Mouse (Mus musculus) CD4-positive, CD25-positive, alpha-beta regulatory T cell, adult 2 months (primary cell): Measurements from ENCODE around the gene C130032M10Rik.
A peak's percentile ranks its signal among the peaks of the same experiment; 100 is the strongest.
"Not testable (repeated sequence)": the region's sequence is repeated elsewhere in the genome, so short reads cannot be mapped to it uniquely, and the experiment has no call there.

Experiments
- DNase-seq: peaks from one replicate; pipeline ENCODE4 v3.0.0-alpha.2; 2012; ENCODE audit warnings: low read depth, low spot score

Gene C130032M10Rik

DNA sequence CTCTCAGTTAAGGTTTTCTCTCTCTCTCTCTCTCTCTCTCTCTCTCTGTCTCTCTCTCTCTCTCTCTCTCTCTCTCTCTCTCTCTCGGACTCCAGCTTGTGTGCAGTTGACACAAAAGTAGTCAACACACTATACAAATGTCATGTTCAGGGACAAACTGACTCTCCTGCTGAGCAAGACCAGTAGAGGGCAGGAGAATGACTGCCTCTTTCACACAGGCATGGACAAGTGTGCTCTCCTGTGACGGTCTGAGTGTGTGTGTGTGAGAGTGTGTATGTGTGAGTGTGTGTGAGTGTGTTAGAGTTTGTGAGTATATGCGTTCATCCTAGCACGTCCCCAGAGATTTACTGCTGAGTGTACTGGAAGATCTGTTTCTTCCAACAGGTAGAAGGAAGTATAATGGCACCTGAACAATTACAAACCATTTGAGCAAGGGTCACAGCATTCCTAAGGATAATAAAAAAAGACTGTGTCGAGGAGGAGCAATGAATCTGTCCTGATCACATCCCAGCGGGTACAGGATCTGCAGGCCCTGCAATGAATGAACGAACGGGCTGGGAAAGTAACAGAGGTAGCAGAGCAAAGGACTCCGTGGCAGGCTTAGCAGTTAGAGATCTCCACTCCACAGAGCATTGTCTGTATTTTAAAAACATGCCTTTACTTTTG is 3.4 kb downstream of the C130032M10Rik start:
- no peak for DNase-seq

DNA sequence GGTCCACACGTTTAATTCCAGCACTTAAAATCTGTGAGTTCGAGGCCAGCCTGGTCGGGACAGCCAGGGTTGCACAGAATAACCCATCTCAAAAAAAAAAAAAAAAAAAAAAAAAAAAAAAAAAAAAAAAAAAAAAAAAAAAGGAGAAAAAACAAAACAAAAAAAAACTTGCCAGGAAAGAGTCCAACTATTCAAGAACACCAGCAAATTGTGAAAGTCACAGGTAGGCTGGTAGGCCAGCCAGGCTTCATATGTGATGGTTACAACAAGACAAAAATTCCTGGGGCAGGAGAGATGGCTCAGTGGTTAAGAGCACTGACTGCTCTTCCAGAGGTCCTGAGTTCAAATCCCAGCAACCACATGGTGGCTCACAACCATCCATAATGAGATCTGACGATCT is 5.0 kb downstream of the C130032M10Rik start:
- not testable (repeated sequence) for DNase-seq

DNA sequence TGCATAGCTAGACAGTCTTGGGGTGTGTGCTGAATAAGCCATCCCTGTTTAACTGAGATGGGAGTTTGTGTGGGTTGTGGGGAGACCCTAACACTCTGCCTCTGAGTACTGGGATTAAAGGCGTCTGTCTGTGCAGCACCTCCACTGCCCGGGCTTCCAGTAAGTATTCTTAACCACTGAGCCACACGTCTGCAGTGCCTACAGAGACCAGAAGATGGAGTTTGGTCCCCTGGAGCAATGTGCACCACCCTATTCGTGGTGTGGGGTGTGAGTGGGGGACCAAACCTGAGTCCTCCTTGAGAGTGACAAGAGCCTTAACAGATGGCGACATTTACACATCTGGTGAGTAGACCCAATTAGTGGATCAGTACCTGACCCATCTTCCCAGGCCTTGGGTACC is 6.5 kb downstream of the C130032M10Rik start:
- peak; percentile 26 for DNase-seq

DNA sequence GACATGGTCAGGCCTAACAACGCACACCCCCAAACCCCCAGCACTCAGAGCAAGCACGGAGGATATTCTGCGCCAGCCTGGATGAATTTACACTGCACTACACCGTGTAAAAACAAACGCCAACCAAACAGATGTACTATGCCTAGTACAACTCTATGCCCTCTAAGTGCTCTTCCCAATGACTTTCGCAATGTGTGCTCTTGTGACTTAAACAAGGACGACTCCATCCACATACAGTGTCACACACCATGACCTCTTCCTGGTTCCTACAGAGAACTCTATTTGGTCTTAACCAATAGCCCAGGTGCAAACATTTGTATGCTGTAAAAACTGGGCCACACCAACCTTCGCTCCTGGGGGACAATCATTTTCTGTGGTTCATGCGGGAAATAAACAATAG is 7.0 kb downstream of the C130032M10Rik start:
- no peak for DNase-seq

DNA sequence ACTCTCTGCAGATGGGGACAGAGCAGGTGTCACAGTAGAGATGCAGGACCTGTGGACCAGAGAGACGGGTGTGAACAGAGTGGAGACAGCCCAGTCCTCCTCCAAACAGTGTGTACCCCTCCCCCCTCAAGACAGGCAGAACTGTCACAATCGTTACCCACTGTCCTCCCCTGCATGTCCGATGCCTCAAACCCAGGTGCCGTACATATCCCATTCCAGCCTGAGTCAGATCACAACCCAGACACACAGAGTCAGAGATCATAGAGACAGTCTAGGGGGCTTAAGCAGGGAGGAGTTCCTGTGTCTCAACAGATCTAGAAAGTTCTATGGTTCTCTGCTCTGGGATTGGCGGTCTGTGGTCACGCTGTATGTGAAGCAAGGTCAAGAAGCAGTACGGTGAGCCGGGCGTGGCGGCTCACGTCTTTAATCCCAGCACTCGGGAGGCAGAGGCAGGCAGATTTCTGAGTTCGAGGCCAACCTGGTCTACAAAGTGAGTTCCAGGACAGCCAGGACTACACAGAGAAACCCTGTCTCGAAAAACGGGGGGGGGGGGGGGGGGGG is 9.7 kb downstream of the C130032M10Rik start:
- DNase-seq: no peak

DNA sequence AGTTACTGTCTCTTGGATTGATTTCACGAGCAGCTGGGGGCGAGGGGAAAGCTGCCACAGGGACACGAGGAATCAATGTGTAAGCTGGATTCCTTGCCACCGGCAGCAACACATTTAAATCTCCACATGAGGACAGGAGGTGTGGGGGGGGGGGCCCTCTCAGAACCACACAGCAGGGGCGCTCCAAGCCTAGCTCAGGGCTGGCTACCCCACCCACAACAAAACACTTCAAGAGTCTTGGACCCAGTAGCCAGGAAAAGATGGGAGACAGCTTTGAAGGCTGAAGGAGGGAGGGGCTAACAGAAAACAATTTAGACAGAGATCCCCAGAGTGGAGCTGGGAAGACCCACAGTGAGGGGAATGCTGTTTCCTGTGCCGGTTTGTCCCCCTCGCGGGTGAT is 10.4 kb downstream of the C130032M10Rik start:
- DNase-seq: no peak

DNA sequence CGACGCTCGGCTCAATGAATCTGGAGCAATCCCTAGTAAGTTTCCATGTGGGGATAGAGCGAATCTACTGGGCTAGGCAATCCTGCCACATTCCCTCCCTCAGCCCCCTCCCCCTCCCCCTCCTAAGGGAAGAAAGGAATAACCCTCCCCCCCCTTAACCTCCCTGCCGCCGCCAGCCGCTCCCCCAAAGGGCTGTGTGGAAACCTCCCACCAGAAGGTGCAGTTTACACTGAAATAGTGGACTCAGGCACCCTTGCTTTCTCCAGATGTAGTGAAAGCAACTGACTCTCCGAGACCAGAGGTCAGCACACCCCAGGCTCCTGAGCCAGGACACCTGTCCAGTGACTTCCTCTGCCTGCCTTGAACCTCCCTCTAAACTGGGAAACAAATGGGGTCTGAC is 11.1 kb downstream of the C130032M10Rik start:
- no peak for DNase-seq

DNA sequence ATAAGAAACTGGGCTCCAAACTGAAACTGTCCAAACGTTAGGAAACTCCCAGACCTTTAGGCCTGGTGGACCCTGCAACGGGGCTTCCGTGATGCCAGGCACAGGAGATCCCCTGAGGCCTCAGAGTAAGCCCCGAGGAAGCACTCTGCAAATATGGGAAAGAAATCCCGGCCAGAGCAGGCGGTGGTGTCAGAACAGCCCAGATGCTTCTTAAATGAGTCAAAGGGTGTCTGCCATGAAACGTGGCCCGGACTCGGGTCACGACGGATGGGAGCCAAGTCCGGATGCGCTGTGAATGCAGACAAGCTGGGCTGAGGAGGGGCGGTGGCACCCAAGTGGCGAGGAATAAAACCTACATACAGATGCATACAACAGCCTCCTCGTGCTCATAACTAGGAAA is 11.6 kb downstream of the C130032M10Rik start:
- peak; percentile 76 for DNase-seq

DNA sequence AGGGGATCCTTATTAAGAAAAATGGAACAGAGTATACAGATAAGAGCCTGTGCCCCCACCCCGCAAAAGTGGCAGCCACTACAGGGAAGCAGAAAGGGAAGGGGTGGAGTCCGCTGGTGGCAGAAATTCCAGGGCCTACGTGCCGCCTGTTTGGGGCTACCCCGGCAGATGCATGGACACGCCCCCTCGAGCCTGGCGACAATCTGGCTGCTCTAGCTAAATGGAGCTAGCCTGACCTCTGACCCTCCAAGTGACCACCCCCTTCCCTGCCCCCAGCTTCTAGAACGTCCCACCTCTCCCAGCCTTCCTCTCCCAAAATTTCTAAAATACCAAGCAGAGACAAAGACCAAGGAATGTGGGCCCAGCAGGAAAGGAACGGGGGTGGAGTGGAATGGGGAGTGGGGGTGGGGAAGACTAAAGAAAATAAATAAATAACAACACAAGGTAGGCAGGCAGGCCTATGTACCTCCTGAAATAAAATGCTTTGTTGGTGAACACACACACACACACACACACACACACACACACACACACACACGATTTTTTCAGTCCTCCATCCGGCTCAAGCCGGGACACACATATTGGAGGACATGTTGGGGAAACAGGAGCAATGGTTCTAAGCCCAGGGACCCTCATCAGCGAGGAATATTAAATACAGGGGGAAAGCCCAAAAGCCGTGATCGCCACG is 12.6 kb downstream of the C130032M10Rik start:
- no peak for DNase-seq

- DNase-seq: no peak
These were observed 13.2 kb downstream of the C130032M10Rik start for GRCm38 (mm10) chr9:114528680-114529048.

DNA sequence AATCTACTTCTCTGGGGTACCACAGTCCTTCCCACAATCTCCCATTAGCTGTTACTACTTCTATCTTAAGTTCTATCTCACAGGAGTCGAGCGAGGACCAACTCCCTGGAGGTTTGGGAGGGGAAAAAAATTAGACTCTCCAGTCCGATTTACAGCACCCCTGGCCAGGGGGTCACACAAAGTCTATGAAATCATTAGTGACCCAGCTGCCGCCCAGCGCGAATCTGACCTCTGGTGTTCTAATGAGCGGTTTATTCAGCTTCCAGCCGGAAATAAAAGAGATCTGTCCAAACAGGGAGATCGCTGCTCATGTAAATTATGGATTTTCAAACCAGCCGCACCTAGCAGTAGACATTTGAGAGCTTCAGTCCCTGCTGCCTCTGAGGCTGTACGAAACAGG is 15.8 kb downstream of the C130032M10Rik start:
- no peak for DNase-seq

GRCm38 (mm10) chr9:114533848-114534247 is 18.4 kb downstream of the C130032M10Rik start:
- no peak for DNase-seq

- no peak for DNase-seq
These were observed 19.4 kb downstream of the C130032M10Rik start for GRCm38 (mm10) chr9:114534747-114535517.

DNA sequence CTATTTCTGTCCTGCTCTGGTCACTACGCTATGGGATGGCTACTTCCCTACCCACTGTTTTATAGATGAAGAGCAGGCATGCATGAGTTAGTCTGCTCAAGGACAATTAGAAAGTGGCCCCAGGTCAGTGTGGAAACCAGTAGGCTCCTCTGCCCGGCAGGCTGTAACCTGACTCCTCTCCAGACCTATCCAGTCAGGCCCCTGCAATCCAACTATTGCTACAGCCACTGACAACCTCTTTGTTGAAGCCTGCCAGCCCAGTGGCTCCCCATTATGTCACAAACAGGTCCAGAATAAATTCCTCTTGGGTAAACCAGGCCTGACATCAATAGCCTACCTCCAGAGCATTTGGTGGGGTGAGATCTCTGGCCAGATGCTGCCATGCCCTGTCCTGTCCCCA is 21.1 kb downstream of the C130032M10Rik start:
- DNase-seq: no peak

- no peak for DNase-seq
These were observed 23.6 kb downstream of the C130032M10Rik start for GRCm38 (mm10) chr9:114538996-114539563.

- no peak for DNase-seq
These were observed 25.8 kb downstream of the C130032M10Rik start for GRCm38 (mm10) chr9:114541279-114541741.

GRCm38 (mm10) chr9:114543882-114544753 is 28.6 kb downstream of the C130032M10Rik start:
- no peak for DNase-seq

DNA sequence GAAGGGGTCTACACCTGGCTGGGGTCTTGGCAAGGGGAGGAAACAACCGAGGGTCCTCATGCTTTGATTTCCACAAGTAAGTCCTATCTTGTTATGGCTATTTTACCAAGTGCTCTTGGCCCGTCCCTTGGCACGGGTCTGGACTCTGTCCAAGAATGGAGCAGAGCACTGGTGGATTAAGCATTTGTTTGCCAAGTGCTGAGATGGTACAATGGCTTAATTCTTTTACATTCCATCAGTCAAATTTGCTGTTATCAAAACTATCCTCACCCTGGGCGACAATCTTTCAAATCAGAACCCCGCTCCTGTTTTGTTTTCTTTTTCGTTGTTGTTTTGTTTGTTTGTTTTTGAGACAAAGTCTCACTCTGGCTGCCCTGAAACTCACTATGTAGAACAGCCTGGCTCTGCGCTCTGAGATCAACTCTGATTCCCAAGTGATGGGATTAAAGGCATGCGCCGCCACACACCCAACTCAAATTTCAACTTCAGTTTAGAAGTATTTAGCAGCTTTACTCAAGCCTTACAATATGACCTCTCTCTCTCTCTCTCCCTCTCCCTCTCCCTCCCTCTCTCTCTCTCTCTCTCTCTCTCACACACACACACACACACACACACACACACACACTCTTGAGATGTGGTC is 29.4 kb downstream of the C130032M10Rik start:
- no peak for DNase-seq

DNA sequence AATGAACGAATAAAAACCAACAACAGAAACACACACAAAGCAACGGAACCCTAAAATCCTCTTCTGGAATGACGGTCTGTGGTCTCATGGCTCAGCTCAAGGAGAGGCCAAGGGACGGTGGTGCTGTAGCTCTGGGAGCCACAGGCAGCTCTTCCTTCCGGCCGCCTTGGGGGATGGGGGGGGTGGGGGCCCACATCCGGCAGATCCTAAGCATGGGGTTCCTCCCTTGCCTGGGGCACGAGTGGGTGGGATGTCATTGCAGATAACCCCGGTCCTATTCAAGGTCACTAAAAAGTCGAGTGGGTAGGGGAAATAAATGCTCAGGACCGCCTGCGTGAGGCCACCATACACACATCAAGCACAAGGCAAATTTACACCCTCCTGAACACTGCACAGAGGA is 31.3 kb downstream of the C130032M10Rik start:
- peak; percentile 71 for DNase-seq

GRCm38 (mm10) chr9:114547643-114548077 is 32.2 kb downstream of the C130032M10Rik start:
- peak; percentile 16 for DNase-seq
